Mouse (Mus musculus): ENCODE measurements around the gene Lrrc36.

DNA sequence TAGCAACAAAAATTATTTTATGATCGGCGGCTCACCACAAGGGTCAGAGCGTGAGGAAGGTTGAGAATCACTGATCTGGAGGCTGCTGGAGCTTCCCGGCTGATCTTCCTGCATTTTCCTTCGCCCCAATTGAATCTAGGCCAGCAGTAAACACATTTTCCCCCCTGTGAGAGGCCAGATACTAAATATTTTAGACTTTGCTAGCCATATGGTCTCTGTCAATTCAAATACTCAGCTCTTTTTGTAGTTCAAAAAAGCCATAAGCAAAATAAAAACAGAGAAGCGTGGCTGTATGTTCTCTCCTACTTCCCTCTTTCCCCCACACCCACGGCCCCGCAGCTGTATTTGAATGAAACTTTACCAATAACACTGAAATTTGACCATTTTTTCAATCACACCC lies 9.9 kb upstream of the Lrrc36 start:
- TF ChIP-seq CTCF (IDR thresholded peaks at IDR 0.05; ENCODE audit: borderline replicate concordance, control insufficient read depth, extremely low read depth, insufficient read depth, low read length, poor library complexity) (no peak), POLR2A (IDR thresholded peaks at IDR 0.05; ENCODE audit: control insufficient read depth, extremely low read depth, insufficient read depth, low read length, poor library complexity) (no peak)
